Mouse (Mus musculus) olfactory bulb, adult 2 months (tissue): ENCODE data around the gene Slc39a8.

Experiments used
- CTCF ChIP-seq: fragments of 200-500 bp; IDR thresholded peaks from 2 replicates; pipeline ENCODE4 v1.5.1; 2012; ENCODE audit warnings: low read depth, mild to moderate bottlenecking, low read length, moderate library complexity; ENCODE audit not compliant: insufficient read depth
- POLR2A ChIP-seq: fragments of 200-500 bp; IDR thresholded peaks from 2 replicates; pipeline ENCODE4 v1.6.1; 2012; ENCODE audit warnings: mild to moderate bottlenecking, low read depth, low read length, moderate library complexity; ENCODE audit not compliant: insufficient read depth

DNA sequence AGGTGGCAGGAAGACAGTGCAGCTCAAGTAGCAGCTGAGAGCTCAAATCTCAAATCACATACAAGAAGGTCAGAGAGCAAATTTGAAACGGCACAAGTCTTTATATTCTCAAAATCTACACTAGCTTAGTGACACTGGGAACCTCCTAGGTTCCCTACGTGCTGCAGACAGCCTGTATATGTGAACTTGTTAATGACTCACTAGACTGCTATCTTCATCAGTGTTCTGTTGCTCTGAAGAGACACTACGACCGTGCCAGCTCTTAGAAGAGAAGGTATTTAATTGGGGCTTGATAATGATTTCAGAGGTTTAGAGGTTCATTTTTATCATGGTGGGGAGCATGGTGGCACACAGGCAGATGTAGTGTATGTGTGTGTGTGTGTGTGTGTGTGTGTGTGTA lies 94.2 kb downstream of the Slc39a8 start:
- TF ChIP-seq POLR2A (no peak), CTCF (no peak)
